Mouse (Mus musculus) brain, embryonic 14.5 days (tissue): Measurements from ENCODE around the gene Togaram2.

Source experiments
- CTCF ChIP-seq: fragments of 200-500 bp; IDR thresholded peaks from 2 replicates; pipeline ENCODE4 v1.5.1; 2012; ENCODE audit warnings: inconsistent platforms, mild to moderate bottlenecking, moderate library complexity, borderline replicate concordance; ENCODE audit not compliant: insufficient read depth, insufficient read length; ENCODE audit errors: extremely low read depth
- POLR2A ChIP-seq: fragments of 200-500 bp; IDR thresholded peaks from 2 replicates; pipeline ENCODE4 v1.6.1; 2012; ENCODE audit warnings: mild to moderate bottlenecking, inconsistent platforms, borderline replicate concordance; ENCODE audit not compliant: poor library complexity, insufficient read depth, insufficient read length, severe bottlenecking; ENCODE audit errors: extremely low read depth

DNA sequence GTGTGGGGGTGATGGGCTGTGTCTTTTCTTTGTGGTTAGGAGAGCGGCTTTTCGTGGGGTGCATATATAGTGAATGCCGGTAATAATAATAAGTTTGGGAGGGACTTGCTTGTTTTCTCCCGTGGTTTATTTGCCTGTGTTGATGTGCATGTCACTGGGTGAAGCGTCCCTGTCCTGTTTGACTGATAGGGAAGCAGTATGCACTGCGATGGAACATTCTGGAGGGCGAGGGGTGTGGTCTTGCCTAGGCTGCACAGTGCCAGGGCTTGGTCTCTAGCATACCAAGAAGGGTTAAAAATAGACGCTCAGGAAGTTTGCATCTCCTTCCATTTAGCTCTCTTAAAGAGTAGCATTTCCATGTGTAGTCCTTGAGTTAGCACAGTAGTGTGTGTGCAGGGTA is 36.3 kb upstream of the Togaram2 start:
- TF ChIP-seq CTCF (no peak), POLR2A (no peak)
